Mouse (Mus musculus) neural tube, embryonic 10.5 days (tissue): ENCODE results near the gene Sprn.
"Not testable (repeated sequence)": the region's sequence is repeated elsewhere in the genome, so short reads cannot be mapped to it uniquely, and the experiment has no call there.

Source experiments
- DNase-seq: peaks from one replicate; pipeline ENCODE4 v3.0.0-alpha.2; 2017; ENCODE audit warnings: low spot score; ENCODE audit errors: extremely low spot score

Gene Sprn

GRCm38 (mm10) chr7:140144550-140144949, 10.1 kb downstream of the Sprn start:
- no peak for DNase-seq

- peak; percentile 46 for DNase-seq
Observed at GRCm38 (mm10) chr7:140141350-140141749, 13.3 kb downstream of the Sprn start.

DNA sequence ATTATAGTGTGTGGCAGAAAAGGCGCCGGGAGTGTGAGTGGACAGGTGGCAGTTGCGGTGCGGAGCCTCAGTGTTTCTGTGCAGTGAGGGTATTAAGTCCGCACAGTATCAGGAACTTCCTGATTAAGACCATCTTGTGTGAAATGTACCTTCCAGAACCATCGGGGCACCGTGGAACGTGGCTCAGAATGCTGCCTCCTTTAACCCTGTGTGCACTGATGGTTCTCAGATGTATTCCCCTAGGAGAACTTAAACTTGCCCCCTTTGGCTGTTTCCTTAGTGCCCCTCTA, 16.7 kb downstream of the Sprn start:
- no peak for DNase-seq

GRCm38 (mm10) chr7:140137135-140138020, 17.3 kb downstream of the Sprn start, which contains the start of gene Mtg1:
Mtg1 (plus strand) TSS chr7:140137564.
- peak; percentile 96 for DNase-seq

GRCm38 (mm10) chr7:140135106-140135770, 19.4 kb downstream of the Sprn start:
- no peak for DNase-seq

DNA sequence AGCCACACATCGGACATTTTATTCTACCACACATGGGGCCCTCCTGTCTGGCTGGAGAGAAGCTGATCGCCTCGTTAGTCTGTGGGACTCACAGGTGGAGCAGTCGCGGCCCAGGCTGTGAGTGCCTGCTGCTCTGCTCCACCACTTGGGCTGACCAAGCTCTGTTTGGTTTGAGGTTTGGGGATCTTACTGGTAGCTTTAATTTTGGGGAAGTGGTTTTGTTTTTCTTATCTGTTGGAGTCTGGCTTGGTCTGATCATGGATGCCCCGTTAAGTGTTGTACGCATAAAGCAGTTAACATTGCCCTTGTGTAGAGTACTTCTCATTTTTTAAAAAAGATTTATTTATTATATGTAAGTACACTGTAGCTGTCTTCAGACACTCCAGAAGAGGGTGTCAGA, 20.6 kb downstream of the Sprn start:
- DNase-seq: not testable (repeated sequence)

DNA sequence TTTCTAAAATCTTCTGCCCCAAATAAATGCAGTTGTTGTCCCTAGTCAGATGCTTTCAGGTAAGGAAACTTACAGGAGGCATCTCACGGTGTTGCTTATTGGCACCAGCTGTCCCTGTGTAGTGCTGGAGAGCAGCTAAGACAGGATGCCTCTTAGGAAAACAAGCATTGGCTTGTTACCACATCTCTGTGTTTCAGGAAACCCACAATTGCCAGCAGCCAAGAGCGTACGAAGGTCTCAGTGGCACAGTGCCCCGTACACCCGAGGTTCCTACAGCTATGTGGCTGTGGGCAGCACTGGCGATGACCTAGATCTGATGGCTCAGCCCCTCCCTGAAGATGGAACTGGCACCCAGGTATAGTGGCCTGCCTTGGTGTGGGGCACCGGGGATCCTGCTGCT, 22.5 kb downstream of the Sprn start:
- not testable (repeated sequence) for DNase-seq

GRCm38 (mm10) chr7:140127911-140128310, 26.8 kb downstream of the Sprn start:
- DNase-seq: no peak

GRCm38 (mm10) chr7:140126934-140127333, 27.7 kb downstream of the Sprn start:
- DNase-seq: no peak

DNA sequence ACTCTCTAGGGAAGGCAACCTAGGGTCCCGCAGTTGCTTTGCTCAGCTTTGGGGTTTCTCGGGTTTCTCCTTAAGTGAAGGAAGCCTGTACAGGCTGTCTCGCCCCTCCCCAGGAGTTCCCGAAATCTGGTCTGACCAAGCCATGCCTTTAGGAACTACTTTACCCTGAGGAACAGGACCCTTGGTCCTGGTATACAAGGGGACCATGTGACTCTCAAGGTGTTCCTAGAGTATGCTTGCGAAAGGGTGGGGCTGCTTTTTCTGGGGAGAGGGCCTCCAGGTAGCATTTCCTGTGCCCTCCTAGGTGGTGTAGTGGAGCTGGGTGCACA, 28.7 kb downstream of the Sprn start:
- DNase-seq: no peak

DNA sequence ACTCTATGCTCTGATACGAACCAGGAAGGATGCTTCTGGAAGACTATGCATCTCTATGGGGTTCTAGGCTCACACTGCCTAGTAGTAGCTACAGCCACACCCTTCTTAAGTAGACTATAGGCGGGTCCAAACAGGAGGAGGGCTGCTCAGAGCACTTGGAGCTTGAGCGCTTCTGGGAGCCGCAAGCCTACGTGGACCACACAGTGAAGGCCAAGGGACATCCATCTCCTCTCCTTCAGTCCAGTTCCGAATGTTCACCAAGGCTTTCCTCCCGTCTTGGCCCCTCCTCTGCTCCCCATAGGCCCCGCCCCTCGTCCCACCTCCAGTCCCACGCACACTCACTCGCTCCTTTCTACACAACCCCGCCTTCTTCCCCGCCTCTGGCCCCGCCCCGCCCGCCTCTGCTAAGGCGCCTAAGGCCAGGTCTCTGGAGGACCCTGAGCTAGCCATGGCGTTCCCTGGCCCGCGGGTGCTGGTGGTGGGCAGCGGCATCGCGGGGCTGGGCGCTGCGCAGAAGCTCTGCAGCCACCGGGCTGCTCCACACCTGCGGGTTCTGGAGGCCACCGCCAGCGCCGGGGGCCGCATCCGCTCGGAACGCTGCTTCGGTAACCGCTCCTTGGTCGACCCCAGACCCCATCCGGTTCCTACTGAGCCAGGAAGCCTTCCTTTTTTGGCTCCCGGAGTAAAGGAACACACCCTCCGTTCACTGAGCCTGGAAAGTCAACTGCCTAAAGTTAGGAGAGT, 29.2 kb downstream of the Sprn start:
- DNase-seq: peak; percentile 93

DNA sequence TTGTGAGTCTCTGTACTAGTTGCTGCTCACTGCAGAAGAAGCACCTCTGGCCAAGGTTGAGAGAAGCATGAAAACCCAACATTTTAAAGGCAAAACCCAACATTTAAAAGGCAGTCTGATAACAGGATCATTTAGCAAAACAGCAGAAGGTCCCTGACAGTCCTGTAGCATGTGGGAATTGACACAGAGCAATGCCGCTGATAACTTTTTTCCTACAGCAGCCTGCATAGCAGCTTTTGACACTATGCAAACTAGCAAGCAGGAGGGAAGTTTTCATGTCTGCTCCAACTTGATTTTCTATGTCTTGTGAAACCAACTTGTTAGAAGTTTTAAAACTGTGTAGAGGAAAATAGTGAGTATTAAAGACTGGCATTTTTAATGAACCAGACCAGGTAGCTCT, 30.3 kb downstream of the Sprn start:
- no peak for DNase-seq

DNA sequence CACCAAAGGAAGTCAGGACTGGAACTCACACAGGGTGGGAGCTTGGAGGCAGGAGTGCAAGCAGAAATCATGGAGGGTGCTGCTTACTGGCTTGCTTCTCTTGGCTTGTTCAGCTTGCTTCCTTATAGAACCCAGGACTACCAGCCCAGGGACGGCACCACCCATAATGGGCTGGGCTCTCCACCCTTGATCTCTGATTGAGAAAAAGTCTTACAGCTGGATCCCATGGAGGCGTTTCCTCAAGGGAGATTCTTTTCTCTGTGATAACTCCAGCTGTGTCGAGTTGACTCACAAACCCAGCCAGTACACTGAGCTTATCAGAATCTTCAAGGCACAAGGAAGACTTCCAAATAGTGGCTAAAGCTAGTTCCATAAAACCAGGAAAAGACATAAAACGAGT, 31.9 kb downstream of the Sprn start:
- no peak for DNase-seq

DNA sequence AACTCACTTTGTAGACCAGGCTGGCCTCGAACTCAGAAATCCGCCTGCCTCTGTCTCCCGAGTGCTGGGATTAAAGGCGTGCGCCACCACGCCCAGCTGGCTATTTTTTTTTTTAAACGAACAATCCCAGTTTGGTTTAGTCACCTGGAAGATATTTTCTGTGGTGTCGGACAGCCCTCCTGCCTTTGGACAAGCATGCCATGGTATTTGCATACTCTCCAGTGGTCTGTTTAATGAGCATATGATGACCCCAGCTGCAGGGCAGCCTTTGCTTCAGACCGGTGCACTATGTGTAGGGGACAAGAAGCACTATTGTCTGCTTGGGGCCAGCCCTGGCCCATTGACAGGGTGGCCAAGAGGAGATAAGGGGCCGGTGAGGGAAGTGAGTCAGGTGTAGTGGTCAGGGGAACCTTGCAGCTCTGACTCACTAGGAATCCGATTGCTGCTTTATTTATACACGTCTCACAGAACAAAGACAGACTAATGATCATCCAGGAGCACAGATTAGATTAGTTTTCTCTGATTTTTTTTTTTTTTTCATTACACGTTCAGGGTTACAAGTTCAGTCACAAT, 33.3 kb downstream of the Sprn start:
- no peak for DNase-seq

- DNase-seq: no peak
Observed at GRCm38 (mm10) chr7:140120484-140120883, 34.2 kb downstream of the Sprn start.

GRCm38 (mm10) chr7:140116329-140117054, 38.2 kb downstream of the Sprn start, which contains the start of gene Echs1:
Echs1 (minus strand) TSS chr7:140116476.
- DNase-seq: no peak

DNA sequence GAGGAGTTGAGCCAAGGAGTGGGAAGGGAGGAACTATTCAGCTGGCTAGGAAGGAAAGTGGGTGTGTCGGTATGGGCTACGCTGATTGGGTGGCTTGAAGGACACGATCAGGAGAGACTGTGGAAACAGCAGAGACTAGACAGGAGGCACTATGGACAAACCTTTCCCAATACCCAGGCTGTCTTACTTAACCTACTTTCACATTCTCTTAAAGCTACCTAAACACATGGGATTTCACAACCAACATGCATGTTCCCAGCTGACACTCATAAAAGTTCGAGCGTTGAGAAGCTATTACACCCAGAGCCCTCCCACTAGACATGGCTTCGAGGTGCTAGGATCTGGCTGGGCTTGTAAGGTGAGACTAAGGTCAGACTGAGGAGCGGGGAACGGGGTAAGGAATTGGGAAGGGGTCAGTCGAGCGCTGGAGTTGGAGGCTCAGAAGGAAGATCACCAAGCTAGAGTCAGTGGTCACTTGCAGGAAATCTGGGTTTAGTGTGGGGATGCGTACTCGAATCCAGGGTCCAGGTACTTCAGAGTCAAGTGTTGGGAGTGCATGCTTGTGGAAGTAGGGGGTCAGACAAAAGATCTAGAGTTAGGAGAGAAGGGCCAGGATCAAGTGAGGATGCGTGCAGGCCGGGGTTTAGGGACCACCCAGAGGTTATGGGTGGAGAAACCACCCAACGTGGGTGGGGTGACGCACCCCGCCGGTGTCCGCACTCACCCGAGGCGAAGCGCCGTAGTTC, 38.9 kb downstream of the Sprn start, which contains the start of gene Paox:
TSS of gene Paox (plus strand) at position 217 of the 746 bp plus-strand sequence.
- DNase-seq: peak; percentile 78

GRCm38 (mm10) chr7:140111943-140112342, 42.7 kb downstream of the Sprn start:
- no peak for DNase-seq

DNA sequence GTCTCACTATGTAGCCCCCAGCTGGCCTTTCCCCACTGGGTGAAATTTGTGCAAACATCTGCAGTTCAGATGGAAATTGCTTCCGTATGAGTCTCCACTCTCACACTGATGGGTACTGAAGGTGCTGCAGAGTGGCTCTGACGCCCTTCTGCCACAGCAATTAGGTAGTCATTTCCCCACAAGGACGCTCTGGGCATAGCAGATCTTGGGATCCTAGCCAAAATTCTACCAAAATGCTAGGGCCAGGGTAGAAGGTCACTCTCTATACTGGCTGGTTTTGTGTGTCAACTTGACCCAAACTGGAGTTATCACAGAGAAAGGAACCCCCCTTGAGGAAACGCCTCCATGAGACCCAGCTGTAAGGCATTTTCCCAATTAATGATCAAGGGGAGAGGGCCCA, 50.7 kb downstream of the Sprn start:
- no peak for DNase-seq
